Mouse (Mus musculus) embryonic facial prominence, embryonic 13.5 days (tissue): ENCODE measurements around the gene Casc3. TPM values are rescaled to one million over a fixed set of nuclear protein-coding genes. Genes with fewer than 3 reads are reported as not detected.

Experiments
- ATAC-seq: fragments of 200-750 bp; cut with Nextera tagmentation; 2 replicates; pipeline ENCODE4 v1.8.0; 2017; ENCODE audit warnings: low read depth; ENCODE audit not compliant: insufficient number of reproducible peaks, insufficient read depth, low FRiP score, low TSS enrichment
- H3K27ac ChIP-seq: fragments of 300-500 bp; sonication (generic); 2 replicates; pipeline ENCODE4 v1.5.1; 2015; ENCODE audit warnings: moderate library complexity, mild to moderate bottlenecking, inconsistent platforms
- H3K27me3 ChIP-seq: fragments of 300-500 bp; sonication (generic); 2 replicates; pipeline ENCODE4 v1.6.1; 2015; ENCODE audit warnings: mild to moderate bottlenecking, inconsistent platforms
- H3K36me3 ChIP-seq: fragments of 300-500 bp; sonication (generic); 2 replicates; pipeline ENCODE4 v1.6.1; 2015; ENCODE audit warnings: mild to moderate bottlenecking, inconsistent platforms
- H3K4me1 ChIP-seq: fragments of 300-500 bp; sonication (generic); 2 replicates; pipeline ENCODE4 v1.6.1; 2015; ENCODE audit warnings: inconsistent platforms
- H3K4me2 ChIP-seq: fragments of 300-500 bp; sonication (generic); 2 replicates; pipeline ENCODE4 v1.6.1; 2015; ENCODE audit warnings: moderate library complexity, mild to moderate bottlenecking, inconsistent platforms
- H3K4me3 ChIP-seq: fragments of 300-500 bp; sonication (generic); 2 replicates; pipeline ENCODE4 v1.5.1; 2015; ENCODE audit warnings: mild to moderate bottlenecking, inconsistent platforms
- H3K9ac ChIP-seq: fragments of 300-500 bp; sonication (generic); 2 replicates; pipeline ENCODE4 v1.6.1; 2015; ENCODE audit warnings: mild to moderate bottlenecking, inconsistent platforms
- H3K9me3 ChIP-seq: fragments of 300-500 bp; sonication (generic); 2 replicates; pipeline ENCODE4 v1.6.1; 2016; ENCODE audit warnings: inconsistent platforms
- WGBS: fragments of 180-500 bp; shearing (Covaris S2); methylation state at CpG from one replicate; pipeline ENCODE4 v1.1.7; 2015; ENCODE audit warnings: mixed read lengths; 5-methylcytosine and 5-hydroxymethylcytosine counted together
- polyA plus RNA-seq: library from polyadenylated mRNA; unstranded; fragments of >200 nt; fragmentation: Nextera tagmentation; extraction: Ambion mirVana; gene quantifications from 2 replicates; pipeline ENCODE4 v1.2.1, GENCODE M21; 2015

Gene Casc3
- polyA plus RNA-seq, 1 experiment from 2014 or later: 40.3 TPM

GRCm38 (mm10) chr11:98767276-98767675 is 37.4 kb upstream of the Casc3 start:
- Histone ChIP-seq H3K9ac (0 out of 2 replicates have a peak overlapping the region, but pooled peaks have one; percentile 32), H3K27ac (no peak overlapping the region; the same call in 1 of the 2 replicates), H3K4me3 (no peak overlapping the region), H3K9me3 (no peaks in the 10 kb centered on the region), H3K4me2 (peak overlapping the region; percentile 47), H3K36me3 (peaks cover 69% of the 10 kb centered on the region), H3K27me3 (no peaks in the 10 kb centered on the region), H3K4me1 (peaks cover 59% of the 10 kb centered on the region)
- WGBS: 9% methylated on average over 9 of the region's 9 CpGs
- no peak for ATAC-seq

GRCm38 (mm10) chr11:98767713-98768112 is 37.0 kb upstream of the Casc3 start:
- peak overlapping the region; percentile 47 for H3K4me2 ChIP-seq
- peak overlapping the region; percentile 18; the same call in 1 of the 2 replicates for H3K4me3 ChIP-seq
- 14% methylated on average over 4 of the region's 4 CpGs for WGBS
- peak overlapping the region; percentile 73 for H3K27ac ChIP-seq
- no peaks in the 10 kb centered on the region for H3K9me3 ChIP-seq
- H3K4me1 ChIP-seq: peaks cover 59% of the 10 kb centered on the region
- ATAC-seq: no peak
- H3K9ac ChIP-seq: peak overlapping the region; percentile 59; the same call in 1 of the 2 replicates
- peaks cover 66% of the 10 kb centered on the region for H3K36me3 ChIP-seq
- no peaks in the 10 kb centered on the region for H3K27me3 ChIP-seq

- 29% methylated on average over 39 of the region's 39 CpGs for WGBS
- no peak for ATAC-seq
- H3K9ac ChIP-seq: peak overlapping the region; percentile 59
These were observed 36.3 kb upstream of the Casc3 start for GRCm38 (mm10) chr11:98768127-98769006.

GRCm38 (mm10) chr11:98769007-98769954 is 35.4 kb upstream of the Casc3 start:
- ATAC-seq: no peak
- H3K9me3 ChIP-seq: no peaks in the 10 kb centered on the region
- H3K9ac ChIP-seq: no peak overlapping the region
- H3K4me2 ChIP-seq: no peak overlapping the region
- 89% methylated on average over 25 of the region's 25 CpGs for WGBS
- H3K27me3 ChIP-seq: no peaks in the 10 kb centered on the region
- peaks cover 50% of the 10 kb centered on the region for H3K36me3 ChIP-seq
- H3K4me1 ChIP-seq: peaks cover 64% of the 10 kb centered on the region
- no peak overlapping the region for H3K27ac ChIP-seq
- no peak overlapping the region for H3K4me3 ChIP-seq

More at GRCm38 (mm10) chr11:98768127-98769006, 36.3 kb upstream of the Casc3 start:
- H3K4me3 ChIP-seq: peak overlapping the region; percentile 18
- peaks cover 59% of the 10 kb centered on the region for H3K4me1 ChIP-seq
- H3K27ac ChIP-seq: peak overlapping the region; percentile 73
- no peaks in the 10 kb centered on the region for H3K9me3 ChIP-seq
- H3K27me3 ChIP-seq: no peaks in the 10 kb centered on the region
- H3K36me3 ChIP-seq: peaks cover 59% of the 10 kb centered on the region
- H3K4me2 ChIP-seq: peak overlapping the region; percentile 47

GRCm38 (mm10) chr11:98770096-98770975 is 34.4 kb upstream of the Casc3 start:
- no peaks in the 10 kb centered on the region for H3K9me3 ChIP-seq
- H3K4me1 ChIP-seq: peaks cover 63% of the 10 kb centered on the region
- H3K9ac ChIP-seq: no peak overlapping the region
- peaks cover 40% of the 10 kb centered on the region for H3K36me3 ChIP-seq
- no peak overlapping the region for H3K27ac ChIP-seq
- 93% methylated on average over 26 of the region's 26 CpGs for WGBS
- H3K4me3 ChIP-seq: no peak overlapping the region
- ATAC-seq: no peak
- H3K27me3 ChIP-seq: no peaks in the 10 kb centered on the region
- H3K4me2 ChIP-seq: no peak overlapping the region

- no peaks in the 10 kb centered on the region for H3K9me3 ChIP-seq
- no peak overlapping the region for H3K27ac ChIP-seq
- no peaks in the 10 kb centered on the region for H3K27me3 ChIP-seq
- no peak overlapping the region for H3K9ac ChIP-seq
- no peak for ATAC-seq
- peaks cover 63% of the 10 kb centered on the region for H3K4me1 ChIP-seq
- H3K4me2 ChIP-seq: no peak overlapping the region
- WGBS: 93% methylated on average over 18 of the region's 18 CpGs
- no peak overlapping the region for H3K4me3 ChIP-seq
- peaks cover 36% of the 10 kb centered on the region for H3K36me3 ChIP-seq
These were observed 33.6 kb upstream of the Casc3 start for GRCm38 (mm10) chr11:98771131-98771530.

GRCm38 (mm10) chr11:98771844-98772525 is 32.7 kb upstream of the Casc3 start:
- WGBS: 93% methylated on average over 11 of the region's 11 CpGs
- peaks cover 34% of the 10 kb centered on the region for H3K36me3 ChIP-seq
- H3K27ac ChIP-seq: no peak overlapping the region
- H3K9me3 ChIP-seq: no peaks in the 10 kb centered on the region
- no peak overlapping the region for H3K4me2 ChIP-seq
- H3K4me1 ChIP-seq: peaks cover 63% of the 10 kb centered on the region
- H3K27me3 ChIP-seq: no peaks in the 10 kb centered on the region
- H3K9ac ChIP-seq: no peak overlapping the region
- no peak for ATAC-seq
- H3K4me3 ChIP-seq: no peak overlapping the region

GRCm38 (mm10) chr11:98772667-98773171 is 32.0 kb upstream of the Casc3 start:
- WGBS: 78% methylated on average over 8 of the region's 8 CpGs
- no peak overlapping the region for H3K4me3 ChIP-seq
- H3K4me2 ChIP-seq: peak overlapping the region; percentile 86
- H3K9ac ChIP-seq: no peak overlapping the region
- H3K27me3 ChIP-seq: no peaks in the 10 kb centered on the region
- no peak overlapping the region for H3K27ac ChIP-seq
- H3K36me3 ChIP-seq: peaks cover 34% of the 10 kb centered on the region
- no peaks in the 10 kb centered on the region for H3K9me3 ChIP-seq
- no peak for ATAC-seq
- peaks cover 60% of the 10 kb centered on the region for H3K4me1 ChIP-seq

- H3K4me2 ChIP-seq: peak overlapping the region; percentile 86
- no peak overlapping the region for H3K27ac ChIP-seq
- peak overlapping the region; percentile 64; the same call in 1 of the 2 replicates for H3K9ac ChIP-seq
- under 1% methylated on average over 37 of the region's 37 CpGs for WGBS
- H3K4me1 ChIP-seq: peaks cover 49% of the 10 kb centered on the region
- H3K4me3 ChIP-seq: peak overlapping the region; percentile 36
- peaks cover 27% of the 10 kb centered on the region for H3K36me3 ChIP-seq
- peak; percentile 59 for ATAC-seq
- H3K27me3 ChIP-seq: no peaks in the 10 kb centered on the region
- H3K9me3 ChIP-seq: no peaks in the 10 kb centered on the region
These were observed 30.9 kb upstream of the Casc3 start for GRCm38 (mm10) chr11:98773635-98774295.
